Mouse (Mus musculus) limb, embryonic 14.5 days (tissue): ENCODE measurements around the gene Olfr653. TPM values are rescaled to one million over a fixed set of nuclear protein-coding genes. Genes with fewer than 3 reads are reported as not detected.

Experiments
- ATAC-seq: fragments of 200-750 bp; cut with Nextera tagmentation; 2 replicates; pipeline ENCODE4 v1.8.0; 2017; ENCODE audit warnings: low read depth, moderate number of reproducible peaks, moderate TSS enrichment; ENCODE audit not compliant: low FRiP score
- DNase-seq: peaks from one replicate; pipeline ENCODE4 v3.0.0-alpha.2; 2015; ENCODE audit warnings: low spot score
- H3K27ac ChIP-seq: fragments of 300-500 bp; sonication (generic); replicated peaks from 2 replicates; pipeline ENCODE4 v1.5.1; 2014; ENCODE audit warnings: low read depth, mild to moderate bottlenecking, low read length, moderate library complexity, mixed read lengths
- H3K27me3 ChIP-seq: fragments of 300-500 bp; sonication (generic); 2 replicates; pipeline ENCODE4 v1.6.1; 2014; ENCODE audit warnings: low read length, mixed read lengths; ENCODE audit not compliant: control insufficient read depth, insufficient read depth
- H3K36me3 ChIP-seq: fragments of 300-500 bp; sonication (generic); 2 replicates; pipeline ENCODE4 v1.6.1; 2014; ENCODE audit warnings: mild to moderate bottlenecking, low read length, moderate library complexity, mixed read lengths; ENCODE audit not compliant: control insufficient read depth, insufficient read depth
- H3K4me1 ChIP-seq: fragments of 300-500 bp; sonication (generic); 2 replicates; pipeline ENCODE4 v1.6.1; 2014; ENCODE audit warnings: antibody characterized with exemption, low read length, mixed read lengths; ENCODE audit not compliant: control insufficient read depth, insufficient read depth
- H3K4me2 ChIP-seq: fragments of 300-500 bp; sonication (generic); replicated peaks from 2 replicates; pipeline ENCODE4 v1.6.1; 2014; ENCODE audit warnings: low read depth, mild to moderate bottlenecking, low read length, moderate library complexity; ENCODE audit not compliant: severe bottlenecking
- H3K4me3 ChIP-seq: fragments of 300-500 bp; sonication (generic); replicated peaks from 2 replicates; pipeline ENCODE4 v1.5.1; 2014; ENCODE audit warnings: low read length
- H3K9ac ChIP-seq: fragments of 300-500 bp; sonication (generic); 2 replicates; pipeline ENCODE4 v1.6.1; 2014; ENCODE audit warnings: mild to moderate bottlenecking, low read depth, low read length, moderate library complexity; ENCODE audit not compliant: severe bottlenecking
- H3K9me3 ChIP-seq: fragments of 300-500 bp; sonication (generic); 2 replicates; pipeline ENCODE4 v1.6.1; 2016; ENCODE audit warnings: low read length; ENCODE audit not compliant: control insufficient read depth
- POLR2A ChIP-seq: fragments of 200-500 bp; IDR thresholded peaks from 2 replicates; pipeline ENCODE4 v1.8.0; 2012; ENCODE audit warnings: inconsistent platforms, mild to moderate bottlenecking, moderate library complexity, borderline replicate concordance; ENCODE audit not compliant: insufficient read depth, insufficient read length; ENCODE audit errors: extremely low read depth
- WGBS: fragments of 180-500 bp; shearing (Covaris S2); extraction: QIAGEN DNeasy Blood & Tissue Kit; methylation state at CpG from one replicate; pipeline ENCODE4 v1.1.7; 2014; 5-methylcytosine and 5-hydroxymethylcytosine counted together
- polyA plus RNA-seq, 2 experiments: library from polyadenylated mRNA; depleted of rRNA in 1 of 2; stranded (reverse) in 1 of 2; unstranded in 1 of 2; fragments of >200 nt; fragmentation: Nextera tagmentation in 1 of 2; extraction: Ambion mirVana in 1 of 2; gene quantifications; 2 replicates each; pipeline versions ENCODE4 v1.2.1 to v1.2.3; 2012 to 2014

The Olfr653 gene
- polyA plus RNA-seq, 2 experiments: not detected

- Histone ChIP-seq H3K36me3 (no peaks in the 10 kb centered on the region), H3K27me3 (no peaks in the 10 kb centered on the region), H3K4me3 (no peak within 1 kb of the TSS), H3K27ac (no peak within 1 kb of the TSS), H3K9ac (no peak within 1 kb of the TSS), H3K4me2 (no peak within 1 kb of the TSS), H3K4me1 (no peaks in the 10 kb centered on the region), H3K9me3 (no peaks in the 10 kb centered on the region)
- WGBS: 82% methylated on average over 4 of the region's 4 CpGs
- TF ChIP-seq POLR2A: no peak
- ATAC-seq (no peak), DNase-seq (no peak)
Observed at GRCm38 (mm10) chr7:104586725-104587124, 9.6 kb downstream of the Olfr653 start, which contains the start of gene Olfr654. Gene Olfr654, plus strand, starts transcription at chr7:104587025.

GRCm38 (mm10) chr7:104588274-104588673 lies 11.2 kb downstream of the Olfr653 start:
- DNase-seq (no peak), ATAC-seq (no peak)
- 82% methylated on average over 5 of the region's 5 CpGs for WGBS
- Histone ChIP-seq H3K27me3 (no peaks in the 10 kb centered on the region), H3K27ac (no peak overlapping the region), H3K36me3 (no peaks in the 10 kb centered on the region), H3K4me3 (no peak overlapping the region), H3K4me2 (no peak overlapping the region), H3K9ac (no peak overlapping the region), H3K4me1 (no peaks in the 10 kb centered on the region), H3K9me3 (no peaks in the 10 kb centered on the region)
- no peak for TF ChIP-seq POLR2A

GRCm38 (mm10) chr7:104601679-104602078 lies 24.6 kb downstream of the Olfr653 start, which contains the start of gene Olfr655:
Gene Olfr655, minus strand, starts transcription at chr7:104601779.
- WGBS: 73% methylated on average over 2 of the region's 2 CpGs
- no peak within 1 kb of the TSS for H3K4me2 ChIP-seq
- H3K27me3 ChIP-seq: no peaks in the 10 kb centered on the region
- no peak within 1 kb of the TSS for H3K4me3 ChIP-seq
- no peak within 1 kb of the TSS for H3K9ac ChIP-seq
- no peaks in the 10 kb centered on the region for H3K9me3 ChIP-seq
- H3K4me1 ChIP-seq: no peaks in the 10 kb centered on the region
- DNase-seq (no peak), ATAC-seq (no peak)
- TF ChIP-seq POLR2A: no peak
- H3K27ac ChIP-seq: no peak within 1 kb of the TSS
- H3K36me3 ChIP-seq: no peaks in the 10 kb centered on the region

- 2% methylated on average over 3 of the region's 3 CpGs for WGBS
- Histone ChIP-seq H3K4me1 (no peaks in the 10 kb centered on the region), H3K9me3 (no peaks in the 10 kb centered on the region), H3K4me2 (no peak overlapping the region), H3K36me3 (no peaks in the 10 kb centered on the region), H3K27me3 (no peaks in the 10 kb centered on the region), H3K9ac (no peak overlapping the region), H3K4me3 (no peak overlapping the region), H3K27ac (no peak overlapping the region)
- TF ChIP-seq POLR2A: no peak
- ATAC-seq (no peak), DNase-seq (no peak)
Observed at GRCm38 (mm10) chr7:104603173-104603572, 26.1 kb downstream of the Olfr653 start.

GRCm38 (mm10) chr7:104604727-104605126 lies 27.6 kb downstream of the Olfr653 start:
- TF ChIP-seq POLR2A: no peak
- no peak for ATAC-seq
- Histone ChIP-seq H3K9me3 (no peaks in the 10 kb centered on the region), H3K27me3 (no peaks in the 10 kb centered on the region), H3K4me2 (no peak overlapping the region), H3K4me3 (no peak overlapping the region), H3K36me3 (no peaks in the 10 kb centered on the region), H3K4me1 (no peaks in the 10 kb centered on the region), H3K27ac (no peak overlapping the region), H3K9ac (no peak overlapping the region)
- no peak for DNase-seq

- no peaks in the 10 kb centered on the region for H3K27me3 ChIP-seq
- H3K9me3 ChIP-seq: no peaks in the 10 kb centered on the region
- no peaks in the 10 kb centered on the region for H3K36me3 ChIP-seq
- H3K4me1 ChIP-seq: no peaks in the 10 kb centered on the region
- no peak within 1 kb of the TSS for H3K9ac ChIP-seq
- no peak for TF ChIP-seq POLR2A
- no peak for DNase-seq
- no peak within 1 kb of the TSS for H3K4me2 ChIP-seq
- no peak within 1 kb of the TSS for H3K27ac ChIP-seq
- no peak within 1 kb of the TSS for H3K4me3 ChIP-seq
- 81% methylated on average over 4 of the region's 4 CpGs for whole genome bisulfite sequencing
- ATAC-seq: no peak
Observed at GRCm38 (mm10) chr7:104613655-104614054, 36.5 kb downstream of the Olfr653 start, which contains the start of gene Olfr656. Gene Olfr656, plus strand, starts transcription at chr7:104613955.
